Mouse (Mus musculus) frontal cortex, postnatal 14 days (tissue): ENCODE measurements around the gene Dlgap1.
"Not testable (repeated sequence)": the region's sequence is repeated elsewhere in the genome, so short reads cannot be mapped to it uniquely, and the experiment has no call there.

ENCODE experiments used
- DNase-seq, 2 experiments: peaks; one replicate each; pipeline ENCODE4 v3.0.0; 2022; ENCODE audit warnings: low spot score in 2 of 2

Gene Dlgap1

DNA sequence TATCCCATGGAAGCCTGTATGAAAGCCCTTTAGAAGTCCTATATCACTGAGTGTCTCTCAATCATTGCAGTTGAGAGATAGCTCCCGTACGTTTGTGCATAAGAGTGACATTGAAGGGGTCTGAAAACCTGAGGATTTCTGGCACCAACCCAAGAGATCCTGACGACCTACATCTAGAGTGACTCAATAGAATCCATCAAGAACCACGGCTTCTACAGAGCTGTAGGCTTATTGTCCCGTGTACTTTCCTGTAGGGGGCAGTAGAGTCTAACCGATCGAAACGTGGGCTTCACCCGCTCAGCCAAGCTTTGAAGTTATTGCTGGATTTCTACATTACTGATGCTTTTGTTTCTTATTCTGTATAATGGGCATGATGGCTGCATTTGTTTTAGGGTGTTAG is 558.2 kb downstream of the Dlgap1 start:
- DNase-seq, result peak in 1 of 2 experiments; percentile 35

DNA sequence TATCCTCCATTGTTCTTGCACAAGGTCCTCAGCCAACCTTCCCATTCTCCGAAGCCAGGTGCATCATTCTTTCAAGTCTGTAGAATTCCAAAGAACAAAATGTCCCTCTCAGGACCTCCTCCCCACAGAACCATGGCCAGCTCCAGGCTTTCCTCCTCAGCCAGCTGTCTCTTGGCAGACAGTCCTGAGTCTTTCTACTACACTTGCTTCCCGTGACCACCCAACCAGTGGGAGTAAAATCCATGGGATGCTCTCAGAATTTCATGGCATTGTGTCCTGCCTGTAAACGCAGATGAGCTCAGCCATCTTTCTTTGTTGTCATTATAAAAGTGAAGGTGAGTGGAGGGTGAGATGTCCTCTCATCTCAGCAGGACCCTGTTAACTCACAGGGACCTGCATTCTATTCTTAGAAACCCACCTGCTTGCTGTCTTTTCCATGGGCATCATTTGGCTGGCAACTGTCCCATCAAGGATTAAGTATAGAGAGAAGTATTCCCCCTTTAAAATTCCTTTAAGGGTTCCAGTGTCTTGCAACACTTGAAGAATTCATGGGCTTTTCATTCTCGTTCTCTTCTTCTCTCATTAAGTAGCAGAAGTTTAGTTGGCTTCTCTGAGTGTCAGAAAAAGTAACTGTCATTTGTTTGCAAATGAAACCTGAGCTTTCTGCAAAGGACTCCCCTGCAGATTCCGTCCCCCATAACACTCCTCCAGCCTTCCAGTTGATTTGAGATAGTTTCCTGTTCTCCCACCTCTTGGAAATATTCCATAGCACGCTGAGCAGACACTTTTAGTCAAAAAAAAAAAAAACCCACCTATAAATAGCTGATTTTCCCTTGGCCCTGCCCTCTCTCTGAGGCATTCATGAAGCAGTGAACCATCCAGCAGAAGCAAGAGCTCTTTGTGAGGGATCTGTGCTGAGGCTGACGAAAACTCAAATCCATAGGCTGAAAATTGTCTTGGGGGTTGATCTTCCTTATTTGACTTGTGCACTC is 559.6 kb downstream of the Dlgap1 start:
- no peak for DNase-seq

DNA sequence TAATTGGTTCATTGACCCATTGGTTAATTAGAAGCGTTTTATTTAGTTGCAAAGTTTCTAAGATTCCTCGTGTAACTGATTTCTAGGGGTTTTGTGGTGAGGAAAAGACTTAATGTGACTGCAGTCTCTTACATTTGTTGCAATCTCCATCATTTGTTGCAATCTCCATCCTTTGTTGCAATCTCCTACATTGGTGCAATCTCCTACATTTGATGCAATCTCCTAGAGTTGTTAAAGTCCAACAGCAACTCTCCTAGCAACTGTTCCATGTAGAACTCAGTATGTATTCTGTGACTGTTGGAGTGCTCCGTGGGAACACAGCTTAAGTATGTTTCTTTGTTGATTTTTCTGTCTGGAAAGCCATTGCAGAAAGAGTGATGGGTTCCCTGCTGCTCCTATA is 565.4 kb downstream of the Dlgap1 start:
- DNase-seq, result no peak

DNA sequence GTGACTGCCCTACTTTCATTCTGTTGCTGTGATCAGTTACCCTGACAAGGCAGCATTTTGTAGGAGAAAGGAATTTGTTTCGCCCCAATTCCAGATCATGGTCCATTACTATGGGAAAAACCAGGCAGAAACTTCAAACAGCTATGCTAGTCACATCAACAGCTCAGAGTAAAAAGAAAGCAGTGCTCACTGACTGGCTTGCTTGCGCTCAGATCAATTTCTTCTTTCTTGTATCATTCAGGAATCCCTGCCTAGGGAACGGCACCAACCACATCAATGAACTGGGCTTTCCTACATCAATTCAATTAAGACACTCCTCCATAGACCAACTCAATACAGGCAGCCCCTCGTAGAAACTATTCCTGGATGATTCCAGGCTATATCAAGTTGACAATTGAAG is 572.9 kb downstream of the Dlgap1 start:
- DNase-seq, result no peak

DNA sequence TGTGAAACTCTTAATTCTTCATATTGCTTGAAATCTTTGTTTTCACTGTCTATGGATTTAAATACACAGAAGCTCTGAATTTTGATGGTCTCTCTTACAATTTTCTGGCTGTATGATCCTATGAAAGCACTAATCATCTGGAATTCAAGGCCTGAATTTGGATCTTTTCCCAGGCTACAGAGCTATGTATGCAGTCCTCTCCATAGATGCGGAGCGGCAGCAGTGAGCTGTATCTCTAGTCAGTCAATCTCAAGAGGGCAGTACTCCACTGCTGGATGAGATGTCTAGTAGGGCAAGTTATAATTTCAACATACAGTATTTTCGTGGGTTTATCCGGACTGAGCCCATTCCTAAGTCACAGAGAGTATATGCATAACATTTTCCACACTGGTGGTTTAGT is 581.9 kb downstream of the Dlgap1 start:
- no peak for DNase-seq

DNA sequence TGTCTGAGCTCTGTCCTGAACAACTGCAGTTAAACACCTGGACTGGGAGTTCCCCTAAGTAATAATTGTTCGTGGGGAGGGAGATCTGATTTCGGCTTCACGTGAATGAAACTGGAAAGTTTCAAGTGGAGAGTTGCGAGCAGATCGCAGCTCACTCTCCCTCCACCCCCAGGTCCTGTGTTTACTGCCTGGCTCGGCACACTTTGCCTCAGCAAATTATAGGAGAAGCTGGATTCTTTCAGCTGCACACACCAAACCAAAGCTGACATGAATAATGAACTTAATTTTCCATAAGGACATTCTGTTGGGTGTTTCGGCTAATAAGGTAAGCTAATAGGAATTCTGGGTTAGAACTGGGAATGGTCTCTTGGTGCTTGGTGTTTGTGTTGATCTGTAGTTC is 592.7 kb downstream of the Dlgap1 start:
- DNase-seq, result no peak

DNA sequence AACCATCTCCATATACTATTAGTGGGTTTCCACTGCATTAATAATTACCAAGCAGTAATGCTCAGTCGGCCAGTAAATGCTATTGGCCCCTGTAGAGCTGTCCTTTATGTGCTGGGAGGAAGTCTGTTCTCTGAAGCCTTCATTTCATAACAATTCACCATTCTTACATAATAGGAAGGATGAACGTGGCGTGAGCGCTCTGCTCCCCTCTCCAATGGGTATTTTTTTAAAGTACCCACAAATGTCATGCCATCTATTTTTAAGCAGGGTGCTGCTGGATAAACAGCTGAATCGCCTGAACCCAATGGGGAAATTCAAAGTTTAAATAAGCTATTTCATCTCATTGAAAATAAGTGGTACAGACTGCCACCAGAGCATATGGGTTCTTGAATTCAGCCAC is 602.0 kb downstream of the Dlgap1 start:
- no peak for DNase-seq

DNA sequence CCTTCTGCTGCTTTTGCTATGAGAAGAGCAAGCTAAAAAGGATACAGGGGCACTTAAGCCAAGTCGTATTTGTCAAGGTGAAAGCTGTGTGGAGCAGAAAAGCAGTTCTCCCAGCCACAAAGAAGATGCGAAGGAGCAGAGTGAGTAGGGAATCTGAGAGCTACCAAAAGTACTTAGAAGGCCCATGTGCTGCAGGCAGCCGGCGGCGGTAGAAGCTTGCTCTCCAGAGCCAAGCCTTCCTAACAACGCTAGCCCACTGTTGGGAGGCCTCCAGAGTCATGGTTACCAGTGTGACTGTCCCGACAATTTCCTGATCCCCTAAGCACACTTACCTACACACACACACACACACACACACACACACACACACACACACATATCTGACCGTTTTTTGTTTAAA is 614.2 kb downstream of the Dlgap1 start:
- DNase-seq, result no peak

DNA sequence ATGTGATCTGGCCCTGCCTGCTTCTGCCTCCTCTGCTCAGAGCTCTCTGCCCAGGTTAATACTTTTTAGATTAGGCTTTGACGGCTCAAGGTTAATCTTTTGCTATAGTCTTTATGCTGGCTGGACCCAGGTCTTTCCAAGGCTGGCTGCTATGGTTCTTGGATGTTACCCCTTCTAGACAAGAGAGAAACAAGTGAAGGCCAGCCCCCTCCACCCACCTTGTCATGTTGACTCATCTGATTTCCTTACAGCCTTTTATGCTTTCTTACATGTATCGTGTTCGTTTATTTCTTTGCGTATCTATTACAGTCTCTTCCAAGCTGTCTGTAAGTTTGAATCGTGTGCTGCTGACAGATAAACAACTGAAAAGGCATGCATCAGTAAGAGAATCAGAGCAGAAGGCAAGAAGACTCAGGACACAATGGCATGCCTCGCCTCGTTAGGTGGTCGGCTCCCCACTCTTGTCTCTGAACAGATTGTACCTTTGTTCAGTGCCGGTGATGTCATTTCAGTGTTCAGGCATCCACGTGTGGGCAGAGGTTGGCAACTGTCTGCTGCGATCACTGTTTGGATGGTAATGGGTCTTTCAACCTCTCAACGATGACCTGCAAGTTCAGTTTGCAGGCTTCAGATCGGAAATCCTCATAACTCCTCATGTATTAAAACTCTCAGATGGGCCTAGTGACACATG is 618.0 kb downstream of the Dlgap1 start:
- no peak for DNase-seq

DNA sequence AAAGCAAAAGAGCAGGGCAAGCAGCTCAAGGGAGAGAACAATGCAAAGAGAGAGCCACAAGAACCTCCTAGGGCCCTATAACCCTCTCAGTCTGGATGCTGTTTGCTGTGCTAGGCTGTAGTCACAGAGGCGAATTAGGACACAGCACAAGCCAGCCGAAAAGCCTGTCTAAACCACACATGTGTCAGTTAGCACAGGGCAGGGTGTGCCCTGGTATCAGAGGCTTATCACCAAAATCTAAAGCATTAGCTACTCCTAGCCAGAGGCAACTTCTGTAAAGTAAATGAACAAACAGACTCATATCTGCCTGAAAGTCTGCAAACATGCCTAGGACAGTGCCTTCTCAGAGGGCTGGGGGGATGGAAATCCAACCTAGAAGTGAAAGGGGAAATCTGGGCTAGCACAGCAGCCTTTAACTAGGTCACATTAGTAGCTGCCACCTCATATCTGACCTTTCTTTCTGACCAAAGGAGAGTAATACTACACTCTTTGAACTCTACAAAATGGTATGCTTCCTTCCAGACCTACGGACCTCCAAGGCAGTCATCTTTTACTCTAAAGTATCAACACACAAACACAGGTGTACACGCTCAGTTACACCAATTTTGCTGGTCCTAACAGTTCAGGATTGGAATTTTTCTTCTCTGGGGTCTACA is 619.2 kb downstream of the Dlgap1 start:
- DNase-seq, result not testable (repeated sequence)

DNA sequence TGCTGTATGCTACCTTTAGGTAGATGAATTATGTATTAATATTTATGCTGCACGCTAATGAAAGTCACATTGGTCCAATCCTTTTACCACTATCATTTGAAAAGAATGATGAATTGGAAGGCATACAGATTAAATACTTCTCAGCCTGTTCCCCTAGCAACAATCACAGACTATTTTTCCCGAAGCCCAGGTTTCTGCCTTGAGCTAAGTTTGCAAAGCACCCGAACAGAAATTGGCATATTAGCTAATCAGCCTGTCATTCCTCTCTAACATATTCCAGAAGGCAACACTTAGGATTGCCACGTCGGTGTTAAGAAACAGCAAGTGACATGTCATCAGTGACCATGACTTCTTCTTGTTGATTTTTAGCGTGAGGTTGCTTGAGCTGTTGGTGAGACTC is 619.8 kb downstream of the Dlgap1 start:
- no peak for DNase-seq

DNA sequence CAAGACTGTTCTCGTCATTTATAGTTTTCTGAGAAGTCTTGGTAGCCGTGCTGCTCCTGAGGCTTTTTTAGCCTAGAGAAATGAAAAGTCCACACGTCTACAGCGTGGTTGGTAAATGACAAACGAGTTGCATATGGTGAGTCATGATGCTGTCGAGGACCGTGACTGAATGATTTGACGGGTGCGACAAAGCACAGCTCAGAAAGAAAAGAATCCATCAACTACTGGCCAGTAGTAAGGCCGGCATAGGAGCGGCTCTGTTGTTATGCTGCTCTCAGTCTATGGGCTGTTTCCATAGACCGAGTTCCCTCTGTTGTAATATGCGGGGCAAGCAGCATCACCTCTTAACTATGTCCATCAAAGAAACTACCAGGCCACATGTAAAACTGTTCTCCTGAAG is 620.3 kb downstream of the Dlgap1 start:
- DNase-seq, result no peak

DNA sequence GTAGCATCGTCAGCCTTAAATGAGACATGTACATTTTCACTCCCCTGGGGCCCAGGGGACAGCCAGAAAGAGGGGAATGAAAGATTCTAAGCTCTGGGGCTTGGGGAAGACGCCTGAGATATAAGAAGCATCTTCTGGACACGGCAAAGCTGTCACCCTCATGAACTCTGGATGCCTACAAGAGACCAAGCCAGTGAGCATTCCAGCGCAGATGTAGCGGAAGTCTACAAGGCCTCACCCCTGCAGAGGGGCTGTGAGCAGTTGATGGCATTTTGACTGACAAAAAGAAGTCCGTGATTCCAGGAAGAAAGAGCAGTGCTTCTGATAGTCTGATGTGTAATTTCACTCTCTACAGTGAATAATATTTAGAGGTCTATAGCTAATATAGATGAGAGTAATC is 621.6 kb downstream of the Dlgap1 start:
- no peak for DNase-seq

DNA sequence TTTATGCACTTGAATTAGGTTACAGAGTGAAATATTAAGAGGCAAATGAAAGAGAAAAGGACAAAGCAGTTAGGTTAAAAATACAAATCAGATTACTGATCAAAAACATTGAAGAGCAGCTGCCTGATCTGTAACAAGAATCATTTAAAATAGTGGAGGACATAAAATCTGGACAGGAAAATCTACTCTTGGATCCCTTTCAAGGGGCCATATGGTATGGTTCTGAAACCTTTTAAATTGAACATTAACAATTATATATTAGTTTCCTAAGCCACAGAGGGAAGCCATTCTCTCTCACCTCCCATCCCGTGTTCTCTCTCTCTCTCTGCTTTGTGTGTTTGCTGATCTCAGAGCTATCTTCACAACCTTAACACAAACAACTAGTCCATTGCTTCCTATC is 625.4 kb downstream of the Dlgap1 start:
- DNase-seq, result no peak

DNA sequence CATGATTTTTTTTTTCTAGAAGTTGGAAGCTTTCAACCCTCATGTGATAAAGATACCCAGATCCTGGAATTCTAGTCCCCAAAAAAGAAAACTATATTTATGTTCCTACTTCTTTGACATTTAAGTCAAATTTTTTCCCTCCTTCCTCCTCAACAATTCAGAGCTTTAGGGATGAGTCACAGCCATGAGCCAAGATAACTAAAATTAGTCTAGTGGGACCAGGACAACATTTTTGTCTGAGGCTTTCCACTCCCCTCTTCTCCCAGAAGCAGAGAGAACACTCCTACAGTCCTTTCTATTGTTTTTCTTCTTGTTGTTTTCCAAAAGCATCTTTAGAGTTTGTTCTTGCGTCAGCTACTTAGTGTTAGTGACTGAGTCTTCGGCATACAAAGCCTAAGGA is 627.5 kb downstream of the Dlgap1 start:
- no peak for DNase-seq

DNA sequence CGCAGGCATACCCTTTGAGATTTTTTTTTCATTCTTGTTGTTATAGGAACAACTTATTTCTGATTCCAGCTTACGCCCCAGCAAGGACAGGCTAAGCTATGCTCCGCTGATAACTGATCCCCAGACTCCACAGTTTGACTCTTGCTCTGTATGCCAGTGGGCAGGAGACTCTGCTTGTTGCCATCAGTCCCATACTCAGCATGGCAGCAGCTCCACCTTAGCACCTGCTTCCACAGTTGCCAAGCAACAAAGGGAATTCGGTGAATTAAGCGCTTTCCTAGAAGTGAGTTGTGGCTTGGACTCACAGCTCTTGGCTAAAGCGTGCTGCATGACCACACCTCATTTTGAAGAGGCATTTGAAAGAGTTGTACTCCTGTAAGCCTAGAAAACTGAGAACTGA is 631.6 kb downstream of the Dlgap1 start:
- no peak for DNase-seq

DNA sequence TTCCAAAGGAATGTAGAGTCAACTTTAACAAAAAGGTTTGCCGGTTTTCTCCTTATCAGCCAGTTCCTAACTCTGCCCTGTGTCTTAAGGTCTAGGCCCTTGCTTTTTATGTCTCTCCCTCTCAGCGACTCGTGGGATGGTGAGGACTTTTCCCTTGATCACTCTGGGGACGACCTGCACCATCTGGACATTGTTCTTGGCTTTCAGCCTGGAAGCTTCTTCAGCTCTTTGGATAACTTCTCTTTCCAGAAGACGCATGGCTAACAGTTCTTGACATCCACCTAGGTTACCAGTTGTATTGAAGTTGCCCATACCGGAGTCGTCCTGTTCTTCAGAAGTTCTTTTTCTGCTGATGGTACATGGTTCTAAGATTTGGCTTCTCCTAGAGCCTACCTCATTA is 633.2 kb downstream of the Dlgap1 start:
- no peak for DNase-seq

DNA sequence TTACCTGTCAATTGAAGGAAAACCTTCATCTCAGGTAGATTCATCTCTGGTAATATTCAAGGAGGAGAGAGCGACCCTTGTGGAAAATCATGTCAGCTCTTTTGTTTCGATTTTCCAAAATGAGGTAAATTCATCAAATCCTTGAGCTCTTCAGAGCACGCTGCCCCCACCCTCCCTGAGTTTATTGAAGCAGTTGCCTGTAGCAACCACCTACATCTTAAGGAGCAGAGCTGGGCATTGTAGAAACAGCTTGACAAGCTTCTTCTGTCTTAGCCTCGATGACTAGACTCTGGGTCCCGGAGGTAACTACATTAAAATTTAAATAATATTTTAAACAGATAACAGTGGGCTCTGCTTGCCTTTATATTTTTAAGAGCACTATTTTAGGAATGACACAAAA is 636.8 kb downstream of the Dlgap1 start:
- no peak for DNase-seq

DNA sequence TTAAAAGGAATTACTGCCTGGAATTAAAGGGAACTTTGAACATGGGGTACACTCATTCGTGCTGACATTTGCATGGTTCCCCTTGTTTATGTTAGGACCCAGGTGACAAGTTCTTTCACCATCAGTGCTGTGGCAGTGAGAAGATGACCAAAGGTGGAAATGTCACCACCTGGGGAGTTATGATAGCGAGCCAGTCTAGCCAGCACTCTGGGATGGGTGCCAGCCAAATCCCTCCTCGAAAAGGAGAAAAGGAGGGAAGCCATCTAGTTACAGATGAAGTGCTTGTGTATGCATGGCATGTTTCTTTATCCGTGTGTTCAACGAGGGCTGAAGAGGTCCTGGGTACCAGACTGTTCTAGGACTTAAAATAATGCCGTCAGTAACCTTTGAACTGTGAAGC is 643.3 kb downstream of the Dlgap1 start:
- no peak for DNase-seq

DNA sequence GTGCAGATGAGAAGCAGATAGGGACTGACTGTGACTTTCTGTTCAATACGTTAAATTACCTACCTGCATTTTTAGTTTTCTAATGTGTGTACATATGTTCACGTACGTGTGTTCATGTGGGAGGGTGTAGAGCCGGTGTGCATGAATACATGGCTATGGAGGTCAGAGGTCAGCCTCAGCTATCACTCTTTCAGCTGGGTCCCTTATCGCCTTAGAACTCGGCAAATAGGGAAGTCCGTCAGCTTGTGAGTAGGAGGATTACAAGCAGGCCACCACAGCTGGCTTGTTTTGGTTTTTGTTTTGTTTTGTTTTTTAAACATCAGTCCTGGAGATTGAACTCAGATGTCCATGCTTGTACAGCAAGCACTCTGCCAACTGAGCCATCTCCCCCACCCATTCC is 645.0 kb downstream of the Dlgap1 start:
- DNase-seq, result no peak

DNA sequence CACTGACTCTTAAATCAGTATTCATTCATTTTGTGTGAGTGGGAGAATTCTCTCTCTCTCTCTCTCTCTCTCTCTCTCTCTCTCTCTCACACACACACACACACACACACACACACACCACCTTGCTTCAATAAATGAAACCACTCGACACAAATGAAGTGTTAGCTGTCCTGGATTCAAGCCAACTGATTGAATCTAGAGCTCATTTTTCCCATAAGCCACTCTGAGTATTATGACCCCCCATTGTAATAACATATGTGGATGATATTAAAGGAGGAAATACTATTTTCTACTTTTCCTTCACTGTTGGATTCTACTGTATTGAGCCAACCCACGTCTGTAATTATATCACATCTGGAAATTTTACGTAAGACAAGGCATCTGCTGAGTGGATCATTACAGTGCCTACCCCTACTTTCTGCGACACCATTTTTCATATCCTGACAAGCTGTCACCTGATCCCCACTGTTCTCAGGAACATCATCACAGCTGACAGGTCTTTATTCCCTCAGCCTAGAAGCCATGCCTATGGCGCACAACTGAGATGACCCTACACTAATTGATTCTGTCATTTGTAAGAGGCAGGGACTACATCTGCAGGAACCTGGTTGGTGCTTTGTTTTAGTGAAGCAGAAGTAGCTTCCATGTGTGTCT is 645.7 kb downstream of the Dlgap1 start:
- no peak for DNase-seq

DNA sequence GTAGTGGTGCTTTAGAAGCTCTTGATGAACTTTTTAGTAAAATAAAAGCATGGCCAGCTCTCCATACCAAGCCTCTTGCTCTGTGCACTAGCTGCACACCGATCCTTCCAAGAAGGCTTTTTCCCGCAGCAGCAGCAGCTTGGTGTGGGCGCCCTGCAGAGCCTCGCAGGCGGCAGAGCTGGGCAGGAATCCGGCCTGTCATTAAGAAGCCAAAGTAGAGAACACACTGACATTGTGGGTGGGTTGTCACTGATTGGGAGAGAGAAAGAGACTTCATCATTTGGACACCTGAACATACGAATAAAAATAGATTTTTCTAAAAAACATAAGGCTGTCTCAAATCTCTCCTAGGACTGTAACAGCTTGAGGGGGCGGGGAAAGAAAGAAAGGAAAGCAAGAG is 653.6 kb downstream of the Dlgap1 start:
- DNase-seq, result peak; percentile 49 to 50
